Mouse (Mus musculus): Measurements from ENCODE around the gene Gpsm2.

DNA sequence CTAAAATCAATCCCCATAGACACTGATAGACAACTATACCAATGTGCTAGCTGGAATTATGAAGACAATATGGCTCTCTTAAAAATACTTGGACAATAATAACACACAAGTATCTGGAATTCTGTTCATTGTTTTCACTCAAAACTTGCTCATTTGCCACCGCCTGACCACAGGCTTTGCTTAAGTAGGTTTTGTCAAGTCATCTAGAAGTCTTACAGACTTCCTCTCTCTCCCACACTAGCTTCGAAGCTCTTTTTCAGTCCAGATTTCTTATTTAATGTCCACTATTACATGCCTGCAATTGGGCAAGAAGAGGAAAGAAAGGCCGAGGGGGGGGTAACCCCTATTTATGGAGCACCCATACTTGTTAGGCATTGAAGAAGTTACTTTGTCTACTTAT is 5.7 kb upstream of the Gpsm2 start:
- no peak for TF ChIP-seq CTCF (conservative IDR thresholded peaks at IDR 0.05; ENCODE audit: insufficient read depth, insufficient read length, low read depth, low read length)
- TF ChIP-seq POLR2A (IDR thresholded peaks at IDR 0.05; ENCODE audit: low read depth, low read length): no peak
